Mouse (Mus musculus): Measurements from ENCODE around the gene Rabl2.

Gene Rabl2

GRCm38 (mm10) chr15:89551733-89552132 is 40.0 kb downstream of the Rabl2 start:
- no peak for DNase-seq (ENCODE audit: low read depth, low spot score)

DNA sequence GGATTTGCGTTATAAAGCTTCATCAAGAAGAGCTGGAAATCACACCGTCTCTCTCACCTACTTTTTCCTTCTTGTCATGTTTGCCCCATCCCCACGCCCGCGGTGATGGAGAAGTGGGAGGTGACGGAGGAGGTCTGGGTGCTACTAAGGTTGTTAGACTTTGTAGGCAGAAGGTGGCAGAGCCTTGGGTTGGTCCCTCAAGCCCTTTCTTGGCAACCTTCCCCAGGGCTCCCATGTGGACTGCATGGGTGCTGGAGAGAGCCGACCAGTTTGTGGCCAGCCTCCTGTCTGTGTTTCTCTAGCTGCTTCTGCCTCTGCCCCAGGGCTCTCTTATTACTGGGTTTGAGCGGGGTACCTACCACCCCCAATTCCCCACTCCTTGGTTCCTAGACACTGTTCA is 41.2 kb downstream of the Rabl2 start:
- no peak for DNase-seq (ENCODE audit: low read depth, low spot score)

GRCm38 (mm10) chr15:89548837-89549236 is 42.9 kb downstream of the Rabl2 start:
- no peak for DNase-seq (ENCODE audit: low read depth, low spot score)

DNA sequence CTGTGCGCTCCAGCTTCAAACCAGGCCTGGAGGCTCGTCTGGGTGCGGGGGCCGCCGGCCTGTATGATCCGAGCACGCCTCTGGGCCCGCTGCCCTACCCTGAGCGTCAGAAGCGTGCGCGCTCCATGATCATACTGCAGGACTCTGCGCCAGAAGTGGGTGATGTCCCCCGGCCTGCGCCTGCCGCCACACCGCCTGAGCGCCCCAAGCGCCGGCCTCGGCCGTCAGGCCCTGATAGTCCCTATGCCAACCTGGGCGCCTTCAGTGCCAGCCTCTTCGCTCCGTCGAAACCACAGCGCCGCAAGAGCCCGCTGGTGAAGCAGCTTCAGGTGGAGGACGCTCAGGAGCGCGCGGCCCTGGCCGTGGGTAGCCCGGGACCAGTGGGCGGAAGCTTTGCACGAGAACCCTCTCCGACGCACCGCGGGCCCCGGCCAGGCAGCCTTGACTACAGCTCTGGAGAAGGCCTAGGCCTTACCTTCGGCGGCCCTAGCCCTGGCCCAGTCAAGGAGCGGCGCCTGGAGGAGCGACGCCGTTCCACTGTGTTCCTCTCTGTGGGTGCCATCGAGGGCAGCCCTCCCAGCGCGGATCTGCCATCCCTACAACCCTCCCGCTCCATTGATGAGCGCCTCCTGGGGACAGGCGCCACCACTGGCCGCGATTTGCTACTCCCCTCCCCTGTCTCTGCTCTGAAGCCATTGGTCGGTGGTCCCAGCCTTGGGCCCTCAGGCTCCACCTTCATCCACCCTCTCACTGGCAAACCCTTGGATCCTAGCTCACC is 43.7 kb downstream of the Rabl2 start:
- no peak for DNase-seq (ENCODE audit: low read depth, low spot score)

GRCm38 (mm10) chr15:89547321-89547720 is 44.4 kb downstream of the Rabl2 start:
- DNase-seq (ENCODE audit: low read depth, low spot score), result no peak

GRCm38 (mm10) chr15:89544171-89544570 is 47.6 kb downstream of the Rabl2 start:
- DNase-seq (ENCODE audit: low read depth, low spot score), result no peak

- no peak for DNase-seq (ENCODE audit: low read depth, low spot score)
Measured at GRCm38 (mm10) chr15:89533843-89534207, 57.9 kb downstream of the Rabl2 start.

DNA sequence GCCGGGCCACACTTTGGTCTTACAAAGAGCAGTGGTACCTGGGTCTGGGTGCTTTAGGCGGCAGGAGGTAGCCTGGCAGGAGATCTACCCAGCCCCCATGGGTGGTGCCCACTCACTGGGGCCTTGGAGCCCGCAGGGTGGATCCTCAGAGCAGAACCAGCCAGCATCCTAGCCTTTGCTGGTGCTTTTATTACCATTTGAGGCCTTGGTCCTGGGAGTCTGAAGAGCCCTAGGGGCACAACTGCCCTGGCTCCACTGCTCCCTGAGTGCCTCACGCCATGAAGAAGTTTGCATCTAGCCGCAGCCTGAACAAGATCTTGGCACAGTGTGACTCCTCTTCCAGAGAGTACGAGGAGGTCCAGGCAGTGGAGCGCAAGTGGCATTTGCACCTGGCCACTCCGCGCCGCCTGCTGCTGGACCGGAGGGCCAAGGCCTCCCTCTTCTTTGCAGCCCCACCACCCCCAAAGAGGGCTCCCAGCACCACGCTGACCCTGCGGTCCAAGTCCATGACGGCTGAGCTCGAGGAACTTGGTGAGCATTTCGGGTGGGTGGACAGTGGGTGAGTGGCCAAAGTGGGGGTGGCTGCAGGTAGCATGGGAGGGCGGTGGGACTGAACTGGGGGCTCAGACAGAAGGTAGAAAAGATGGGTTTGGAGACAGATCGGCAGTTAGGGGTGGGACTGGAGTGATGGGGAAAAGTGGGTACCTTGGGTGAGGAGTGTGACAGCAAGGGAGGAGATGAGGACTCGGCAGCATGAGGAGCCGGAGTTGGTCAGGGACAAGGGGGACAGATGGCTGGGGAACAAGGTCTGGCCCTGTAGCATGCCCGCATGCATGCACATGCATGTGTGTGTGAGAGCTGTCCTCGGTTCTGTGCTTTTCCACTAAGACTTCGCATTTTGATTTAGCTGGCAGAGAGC is 58.5 kb downstream of the Rabl2 start:
- DNase-seq (ENCODE audit: low read depth, low spot score), result no peak

Data from A20 (cell line).